Mouse (Mus musculus) liver, adult 2 months (tissue): ENCODE data around the gene Srrm1.

Experiments used
- CTCF ChIP-seq: fragments of 200-500 bp; IDR thresholded peaks from 2 replicates; pipeline ENCODE4 v1.5.1; 2011; ENCODE audit warnings: low read depth, low read length, control low read depth
- POLR2A ChIP-seq: fragments of 200-500 bp; IDR thresholded peaks from 2 replicates; pipeline ENCODE4 v1.6.1; 2011; ENCODE audit warnings: low read length, control low read depth; ENCODE audit not compliant: insufficient read depth; ENCODE audit errors: extremely low read depth

GRCm38 (mm10) chr4:135397991-135398390 is 44.9 kb upstream of the Srrm1 start, which contains the start of gene Ncmap:
- TF ChIP-seq CTCF (no peak), POLR2A (no peak)
